In the genomic region with DNA sequence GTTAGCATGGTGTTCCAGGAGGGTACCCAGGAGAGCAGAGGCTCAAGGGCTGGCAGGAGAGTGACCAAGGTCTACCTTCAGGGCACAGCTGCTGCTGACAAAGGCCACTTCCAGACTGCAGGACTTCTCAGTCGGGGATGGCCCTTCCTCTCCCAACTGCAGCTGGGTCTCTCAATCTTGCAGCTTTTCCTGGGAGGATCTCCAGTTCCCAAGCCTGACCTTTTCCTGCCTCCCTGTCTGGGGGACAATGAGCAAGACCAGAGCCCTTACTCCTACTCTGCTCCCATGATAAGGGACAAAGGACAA, we compare ENCODE assay signal across 30 mouse cellular contexts. TPM values are rescaled to one million over a fixed set of nuclear protein-coding genes. Genes with fewer than 3 reads are reported as not detected.
DNase-seq lines count a peak whose midpoint lies in the region; ATAC-seq and TF ChIP-seq lines count a peak whose summit lies in the region.
"Had no signal": no experiment of that assay in that cellular context is flagged by ENCODE, and none has a peak within 500 bp of the region (broad histone marks: within the 10 kb centered on the region; RNA-seq: fewer than 3 reads in every experiment).

No protein-coding gene starts in this region.

- TF ChIP-seq CTCF in heart, adult 2 months (IDR thresholded peaks at IDR 0.05) = no peak
- no peak for TF ChIP-seq CTCF in liver, adult 2 months (IDR thresholded peaks at IDR 0.05; ENCODE audit: low read depth, low read length)

- H3K36me3 ChIP-seq in forebrain, embryonic 10.5 days (replicated peaks) = peaks cover 29% of the 10 kb centered on the region
- H3K36me3 ChIP-seq in forebrain, embryonic 15.5 days = no peaks in the 10 kb centered on the region
- H3K36me3 ChIP-seq in heart, embryonic 14.5 days (ENCODE audit: control insufficient read depth, insufficient read depth, low read length) = peaks cover 36% of the 10 kb centered on the region
- H3K36me3 ChIP-seq in heart, adult 2 months (ENCODE audit: control insufficient read depth, insufficient read depth, low read length) = no peaks in the 10 kb centered on the region
- H3K36me3 ChIP-seq in liver, adult 2 months (ENCODE audit: control insufficient read depth, insufficient read depth, low read length) = no peaks in the 10 kb centered on the region
- H3K36me3 ChIP-seq: neural tube, embryonic 15.5 days had no signal

- no peak for ATAC-seq in forebrain, embryonic 15.5 days (replicated peaks)
- no peak for ATAC-seq in heart, embryonic 14.5 days (ENCODE audit: insufficient number of reproducible peaks, insufficient read depth, low FRiP score, low read depth)
- ATAC-seq: activated CD4-positive, CD25-positive, alpha-beta regulatory T cell, adult 4 months; forebrain, embryonic 13.5 days; hindbrain, postnatal 0 days; intestine, embryonic 16.5 days; liver, postnatal 0 days; lung, postnatal 0 days had no signal

- H3K9me3 ChIP-seq in forebrain, embryonic 10.5 days = no peaks in the 10 kb centered on the region
- H3K9me3 ChIP-seq in forebrain, embryonic 15.5 days = no peaks in the 10 kb centered on the region
- H3K9me3 ChIP-seq in heart, embryonic 14.5 days (ENCODE audit: control insufficient read depth, low read length) = no peaks in the 10 kb centered on the region
- H3K9me3 ChIP-seq: embryonic facial prominence, embryonic 12.5 days; forebrain, embryonic 13.5 days; neural tube, embryonic 15.5 days; stomach, embryonic 15.5 days had no signal

- peaks cover 41% of the 10 kb centered on the region for H3K4me1 ChIP-seq in forebrain, embryonic 10.5 days
- H3K4me1 ChIP-seq in forebrain, embryonic 15.5 days = no peaks in the 10 kb centered on the region
- H3K4me1 ChIP-seq in heart, embryonic 14.5 days (ENCODE audit: control insufficient read depth in 2 of 2, insufficient read depth in 2 of 2, low read length in 2 of 2) = peaks cover 45 to 52% of the 10 kb centered on the region in 2 experiments
- H3K4me1 ChIP-seq in heart, adult 2 months (ENCODE audit: control insufficient read depth, insufficient read depth, low read length) = peaks cover 2% of the 10 kb centered on the region; the same call in 1 of the 2 replicates
- no peaks in the 10 kb centered on the region for H3K4me1 ChIP-seq in liver, adult 2 months (ENCODE audit: control insufficient read depth, insufficient read depth, low read length)
- H3K4me1 ChIP-seq: neural tube, embryonic 15.5 days had no signal

- 71% methylated on average over 1 of the region's 1 CpGs for WGBS in forebrain, embryonic 10.5 days
- 61% methylated on average over 1 of the region's 1 CpGs for WGBS in forebrain, embryonic 15.5 days
- WGBS in heart, embryonic 14.5 days = 5% methylated on average over 1 of the region's 1 CpGs
- 37% methylated on average over 1 of the region's 1 CpGs for WGBS in heart, adult 2 months
- 80% methylated on average over 1 of the region's 1 CpGs for WGBS in liver, adult 2 months

- H3K27me3 ChIP-seq in forebrain, embryonic 10.5 days (ENCODE audit: poor library complexity, severe bottlenecking) = no peaks in the 10 kb centered on the region
- no peaks in the 10 kb centered on the region for H3K27me3 ChIP-seq in forebrain, embryonic 15.5 days
- no peaks in the 10 kb centered on the region for H3K27me3 ChIP-seq in heart, embryonic 14.5 days (ENCODE audit: control insufficient read depth, insufficient read depth, low read length)
- H3K27me3 ChIP-seq in heart, adult 2 months (ENCODE audit: control insufficient read depth, insufficient read depth, low read length) = no peaks in the 10 kb centered on the region
- no peaks in the 10 kb centered on the region for H3K27me3 ChIP-seq in liver, adult 2 months (ENCODE audit: control insufficient read depth, insufficient read depth, low read length)
- H3K27me3 ChIP-seq: embryonic facial prominence, embryonic 12.5 days; forebrain, embryonic 13.5 days; neural tube, embryonic 15.5 days; stomach, embryonic 15.5 days had no signal

- DNase-seq in forebrain, embryonic 10.5 days (ENCODE audit: extremely low spot score, low spot score) = no peak
- no peak for DNase-seq in heart, adult 2 months
- no peak for DNase-seq in liver, adult 2 months (ENCODE audit: extremely low read depth, low read depth, low spot score)
- DNase-seq in liver = no peak
- no peak for DNase-seq in right cerebral cortex, adult 2 months (ENCODE audit: low spot score in 2 of 2)
- DNase-seq: adrenal gland, adult 8-10 months; cerebellum, adult 18-20 months; cerebellum, postnatal 14 days; gastrocnemius, postnatal 10 days; heart, postnatal 10 days; kidney, adult 9 months; kidney, postnatal 25 days; layer of hippocampus, postnatal 36 days; liver, postnatal 0 days; right cerebral cortex, adult 18-20 months; thymus, postnatal 36 days had no signal

- H3K9ac ChIP-seq in forebrain, embryonic 15.5 days (replicated peaks) = no peak overlapping the region
- H3K9ac ChIP-seq in heart, embryonic 14.5 days (ENCODE audit: low read length) = peak overlapping the region; percentile 9; the same call in 1 of the 2 replicates
- no peak overlapping the region for H3K9ac ChIP-seq in heart, adult 2 months (ENCODE audit: low read depth, low read length)
- H3K9ac ChIP-seq in liver, adult 2 months (ENCODE audit: low read depth, low read length) = no peak overlapping the region
- H3K9ac ChIP-seq: embryonic facial prominence, embryonic 12.5 days; forebrain, embryonic 13.5 days; liver, postnatal 0 days; neural tube, embryonic 15.5 days; stomach, embryonic 15.5 days had no signal

- no peaks in the 10 kb centered on the region for H3K79me2 ChIP-seq in heart, adult 2 months (replicated peaks; ENCODE audit: control insufficient read depth, insufficient read depth, low read length)
- H3K79me2 ChIP-seq in liver, adult 2 months (ENCODE audit: control insufficient read depth, insufficient read depth, low read length) = no peaks in the 10 kb centered on the region

- no peak for TF ChIP-seq EP300 in heart, adult 2 months (IDR thresholded peaks at IDR 0.05; ENCODE audit: insufficient read depth, low read depth, low read length)

- no peak for TF ChIP-seq POLR2A in heart, adult 2 months (IDR thresholded peaks at IDR 0.05; ENCODE audit: insufficient read depth, low read depth, low read length)
- TF ChIP-seq POLR2A in liver, adult 2 months (IDR thresholded peaks at IDR 0.05; ENCODE audit: extremely low read depth, insufficient read depth, low read length) = no peak

- H3K27ac ChIP-seq in forebrain, embryonic 10.5 days = peak overlapping the region; percentile 48; the same call in 1 of the 2 replicates
- no peak overlapping the region for H3K27ac ChIP-seq in forebrain, embryonic 15.5 days (replicated peaks)
- H3K27ac ChIP-seq in heart, embryonic 14.5 days (replicated peaks in 1 of 2; ENCODE audit: control insufficient read depth in 1 of 2, insufficient read depth in 1 of 2, low read depth in 2 of 2, low read length in 2 of 2) = peak overlapping the region; percentile 30 to 40; a peak in 3 of 4 replicates
- H3K27ac ChIP-seq in heart, adult 2 months = no peak overlapping the region
- 0 out of 2 replicates have a peak overlapping the region, but pooled peaks have one; percentile 6 for H3K27ac ChIP-seq in liver, adult 2 months (replicated peaks; ENCODE audit: insufficient read depth, low read depth, low read length)
- H3K27ac ChIP-seq: forebrain, embryonic 13.5 days; hindbrain, postnatal 0 days; macrophage; neural tube, embryonic 15.5 days; stomach, embryonic 15.5 days had no signal

- no peak overlapping the region for H3K4me3 ChIP-seq in forebrain, embryonic 10.5 days
- H3K4me3 ChIP-seq in forebrain, embryonic 15.5 days = no peak overlapping the region
- no peak overlapping the region for H3K4me3 ChIP-seq in heart, embryonic 14.5 days (ENCODE audit: control insufficient read depth in 1 of 2, insufficient read depth in 1 of 2, low read depth in 1 of 2, low read length in 2 of 2)
- H3K4me3 ChIP-seq in heart, adult 2 months = no peak overlapping the region
- no peak overlapping the region for H3K4me3 ChIP-seq in liver, adult 2 months (ENCODE audit: insufficient read depth, low read depth, low read length)
- H3K4me3 ChIP-seq: embryonic facial prominence, embryonic 12.5 days; erythroblast, embryonic 14.5 days; forebrain, embryonic 13.5 days; layer of hippocampus, adult 2 months; neural tube, embryonic 15.5 days; stomach, embryonic 15.5 days had no signal

- intact Hi-C loops in heart, adult 2 months (cut with DNase I) = no loop called here

- H3K4me2 ChIP-seq in forebrain, embryonic 15.5 days (replicated peaks) = no peak overlapping the region
- no peak overlapping the region for H3K4me2 ChIP-seq in heart, embryonic 14.5 days (ENCODE audit: low read length)
- H3K4me2 ChIP-seq: embryonic facial prominence, embryonic 12.5 days; forebrain, embryonic 13.5 days; liver, embryonic 11.5 days; neural tube, embryonic 15.5 days; stomach, embryonic 15.5 days had no signal

RNA-seq across cellular contexts. Expression of a gene that starts 41.5 kb away (rescaled TPM):
- polyA plus RNA-seq in forebrain, embryonic 10.5 days (2016; fragmentation: Nextera tagmentation; extraction: Ambion mirVana) = 29.0 and 31.3 TPM in 2 replicates
- polyA plus RNA-seq in forebrain, embryonic 15.5 days (2015; fragmentation: Nextera tagmentation; extraction: Ambion mirVana) = 22.4 and 23.4 TPM in 2 replicates
- polyA plus RNA-seq in heart, embryonic 14.5 days (2014; fragmentation: Nextera tagmentation; extraction: Ambion mirVana) = 5.4 and 6.8 TPM in 2 replicates
- total RNA-seq in heart, adult 2 months (2021) = 1 to 10 TPM in 1 of 2 experiments, under 1 TPM in 1; 0.82 to 1.2 TPM
- 2.5 and 3.8 TPM in 2 replicates for polyA plus RNA-seq in heart, adult 2 months (2012; rRNA removed)
- 0.20 and 0.28 TPM in 2 replicates for total RNA-seq in liver, adult 2 months (2014; rRNA removed)
- polyA plus RNA-seq in liver, adult 2 months (2012; rRNA removed) = 0.65 and 0.77 TPM in 2 replicates
- polyA plus RNA-seq: activated CD4-positive, CD25-positive, alpha-beta regulatory T cell, adult 4 months had no signal

Comparison
In these comparisons a context has a peak if more than half of its experiments do, and no peak if none do; other contexts are left out.
1. H3K27ac ChIP-seq: peak in forebrain, embryonic 10.5 days (single experiment), heart, embryonic 14.5 days (2 of 2) and liver, adult 2 months (single experiment); none in forebrain, embryonic 15.5 days (single experiment) and heart, adult 2 months (single experiment).